Mouse (Mus musculus) skeletal muscle tissue, adult 2 months (tissue): ENCODE results near the gene Psen1.

Experiments
- DNase-seq: peaks from one replicate; pipeline ENCODE4 v3.0.0-alpha.2; 2012; ENCODE audit warnings: low read depth, low spot score

Gene Psen1

GRCm38 (mm10) chr12:83687934-83688315, at the start of gene Psen1:
Gene Psen1 (plus strand): TSS chr12:83688152.
- DNase-seq: peak; percentile 85

GRCm38 (mm10) chr12:83641233-83641632, 46.7 kb upstream of the Psen1 start:
- no peak for DNase-seq

- no peak for DNase-seq
Measured at GRCm38 (mm10) chr12:83643116-83643515, 44.8 kb upstream of the Psen1 start.

- no peak for DNase-seq
Measured at GRCm38 (mm10) chr12:83650346-83650745, 37.6 kb upstream of the Psen1 start.

GRCm38 (mm10) chr12:83651414-83651813, 36.5 kb upstream of the Psen1 start:
- no peak for DNase-seq

GRCm38 (mm10) chr12:83685466-83685865, 2.5 kb upstream of the Psen1 start:
- no peak for DNase-seq

GRCm38 (mm10) chr12:83686575-83687350, 1.2 kb upstream of the Psen1 start:
- DNase-seq: no peak

- peak; percentile 17 for DNase-seq
Measured at GRCm38 (mm10) chr12:83688316-83689086, 549 bp downstream of the Psen1 start.

- no peak for DNase-seq
Measured at GRCm38 (mm10) chr12:83689087-83689432, 1.1 kb downstream of the Psen1 start.

GRCm38 (mm10) chr12:83694011-83694410, 6.1 kb downstream of the Psen1 start:
- no peak for DNase-seq

- DNase-seq: no peak
Measured at GRCm38 (mm10) chr12:83694669-83695068, 6.7 kb downstream of the Psen1 start.

- no peak for DNase-seq
Measured at GRCm38 (mm10) chr12:83698637-83699036, 10.7 kb downstream of the Psen1 start.

GRCm38 (mm10) chr12:83701608-83702007, 13.7 kb downstream of the Psen1 start:
- no peak for DNase-seq

GRCm38 (mm10) chr12:83702796-83703195, 14.8 kb downstream of the Psen1 start:
- DNase-seq: no peak

GRCm38 (mm10) chr12:83706951-83707350, 19.0 kb downstream of the Psen1 start:
- no peak for DNase-seq

GRCm38 (mm10) chr12:83708160-83709092, 20.5 kb downstream of the Psen1 start:
- DNase-seq: no peak

- DNase-seq: no peak
Measured at GRCm38 (mm10) chr12:83709934-83710333, 22.0 kb downstream of the Psen1 start.

- DNase-seq: peak; percentile 30
Measured at GRCm38 (mm10) chr12:83713749-83714148, 25.8 kb downstream of the Psen1 start.

- DNase-seq: no peak
Measured at GRCm38 (mm10) chr12:83716416-83717184, 28.6 kb downstream of the Psen1 start.

GRCm38 (mm10) chr12:83719431-83719830, 31.5 kb downstream of the Psen1 start:
- no peak for DNase-seq

GRCm38 (mm10) chr12:83721281-83721680, 33.3 kb downstream of the Psen1 start:
- DNase-seq: peak; percentile 46
